Mouse (Mus musculus) G1E (cell line): Measurements from ENCODE around the gene Uqcr11. TPM values are rescaled to one million over a fixed set of nuclear protein-coding genes. Genes with fewer than 3 reads are reported as not detected.

Source experiments
- ATAC-seq: 2 replicates; pipeline ENCODE4 v1.8.0; 2016; ENCODE audit warnings: mild to moderate bottlenecking; ENCODE audit not compliant: insufficient number of reproducible peaks, poor library complexity, low FRiP score, severe bottlenecking; ENCODE audit errors: extremely low read depth
- DNase-seq: peaks from one replicate; pipeline ENCODE4 v3.0.0; 2012; ENCODE audit warnings: low spot score
- H3K27me3 ChIP-seq: 2 replicates; pipeline ENCODE4 v1.6.1; 2012; ENCODE audit warnings: mild to moderate bottlenecking, low read length, inconsistent platforms; ENCODE audit not compliant: insufficient read depth
- H3K36me3 ChIP-seq: replicated peaks from 2 replicates; pipeline ENCODE3; 2012; ENCODE audit warnings: mild to moderate bottlenecking, inconsistent platforms
- H3K4me1 ChIP-seq: 2 replicates; pipeline ENCODE4 v1.6.1; 2012; ENCODE audit warnings: low read depth, low read length, inconsistent platforms, mixed read lengths; ENCODE audit not compliant: insufficient read depth
- H3K4me3 ChIP-seq: 2 replicates; pipeline ENCODE4 v1.5.1; 2012; ENCODE audit warnings: low read depth, mild to moderate bottlenecking, inconsistent platforms, low read length, moderate library complexity, mixed read lengths
- H3K9me3 ChIP-seq: replicated peaks from 2 replicates; pipeline ENCODE4 v1.6.1; 2012; ENCODE audit warnings: inconsistent platforms
- CTCF ChIP-seq: IDR thresholded peaks from 2 replicates; pipeline ENCODE4 v1.5.1; 2012; ENCODE audit warnings: low read depth, low read length, inconsistent platforms, mixed read lengths
- GATA1 ChIP-seq: IDR thresholded peaks from 2 replicates; pipeline ENCODE4 v1.6.1; 2012; ENCODE audit warnings: borderline replicate concordance, low read length, inconsistent platforms, mixed read lengths
- GATA2 ChIP-seq: IDR thresholded peaks from 2 replicates; pipeline ENCODE4 v1.6.1; 2012; ENCODE audit warnings: low read depth, low read length, inconsistent platforms, borderline replicate concordance
- POLR2AphosphoS5 ChIP-seq: IDR thresholded peaks from 2 replicates; pipeline ENCODE4 v1.6.1; 2012; ENCODE audit warnings: low read depth, low read length, inconsistent platforms; ENCODE audit not compliant: insufficient replicate concordance
- TAL1 ChIP-seq: conservative IDR thresholded peaks from 2 replicates; pipeline ENCODE4 v1.6.1; 2012; ENCODE audit warnings: low read depth, low read length, inconsistent platforms, mixed read lengths
- polyA plus RNA-seq: library from polyadenylated mRNA; stranded (reverse); fragments of >175 nt; gene quantifications from 2 replicates; pipeline ENCODE4 v1.2.3, GENCODE M21; 2012
- total RNA-seq, 2 experiments: library from RNA; stranded (forward) in 1 of 2; stranded (reverse) in 1 of 2; fragments of 200-1000 nt in 1 of 2; fragments of >200 nt in 1 of 2; fragmentation: Nextera tagmentation in 1 of 2; gene quantifications; 2 replicates each; pipeline ENCODE4 v1.2.3; 2014 to 2017

Uqcr11 gene
- total and polyA plus RNA-seq, 3 experiments: 57.3 to 1,650 (median 376) TPM

DNA sequence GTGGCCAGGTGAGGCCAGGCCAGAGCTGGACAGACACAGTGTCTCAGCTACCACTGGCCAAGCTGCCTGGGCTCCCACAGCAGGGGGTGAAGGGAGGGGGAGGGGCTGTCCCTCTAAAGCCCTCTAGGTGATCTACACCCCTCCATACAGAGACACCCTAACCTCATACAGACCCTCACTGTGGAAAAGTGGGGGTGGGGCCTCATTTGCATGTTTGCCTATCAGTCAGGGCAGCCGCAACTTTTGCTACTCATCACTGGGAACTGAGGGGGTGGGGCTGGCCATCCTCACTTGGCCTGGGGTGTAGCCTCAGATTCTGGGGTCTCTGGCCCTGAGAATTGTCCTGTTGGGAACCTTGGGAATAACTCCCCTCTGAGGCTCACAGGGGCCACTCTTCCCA lies 38.4 kb upstream of the Uqcr11 start:
- no peaks in the 10 kb centered on the region for H3K36me3 ChIP-seq
- DNase-seq: no peak
- H3K9me3 ChIP-seq: no peaks in the 10 kb centered on the region
- no peak for ATAC-seq
- no peak overlapping the region for H3K4me3 ChIP-seq
- H3K4me1 ChIP-seq: peaks cover 46% of the 10 kb centered on the region
- TF ChIP-seq TAL1: no peak
- H3K27me3 ChIP-seq: peaks cover 28% of the 10 kb centered on the region

DNA sequence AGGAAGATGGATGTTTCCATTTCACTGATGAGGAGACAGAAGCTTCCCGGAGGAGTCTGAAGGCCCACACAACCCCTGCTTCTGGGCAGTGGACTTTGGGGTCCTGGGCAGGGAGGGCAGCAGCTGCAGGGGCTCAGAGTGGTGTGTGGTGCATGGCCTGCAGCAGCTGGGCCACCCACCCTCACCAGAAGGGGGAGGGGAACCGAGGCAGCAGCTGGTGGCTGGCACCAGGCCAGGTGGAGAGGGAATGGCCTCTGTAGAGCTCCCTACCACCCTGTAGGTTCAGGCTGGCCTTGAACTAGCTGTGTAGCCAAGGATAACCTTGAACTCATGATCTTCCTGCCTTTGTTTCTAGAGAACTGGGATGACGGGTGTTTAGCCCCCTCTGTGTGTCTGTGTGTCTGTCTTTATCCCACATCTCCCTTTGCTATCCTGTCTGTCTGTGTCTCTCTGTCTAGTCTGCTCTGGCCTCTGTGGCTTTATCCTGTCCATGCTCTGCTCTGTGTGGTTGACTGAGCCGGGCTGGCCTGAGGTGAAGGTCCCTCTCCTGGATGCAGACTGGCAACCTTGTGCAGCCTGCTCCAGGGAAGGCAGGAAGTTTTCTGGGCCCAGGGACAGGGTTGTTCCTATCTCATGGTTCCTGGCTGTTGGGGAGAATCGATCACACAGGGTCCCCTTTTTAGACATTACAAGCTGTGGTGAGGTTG lies 37.9 kb upstream of the Uqcr11 start:
- no peak overlapping the region for H3K4me3 ChIP-seq
- peaks cover 49% of the 10 kb centered on the region for H3K4me1 ChIP-seq
- ATAC-seq: no peak

DNA sequence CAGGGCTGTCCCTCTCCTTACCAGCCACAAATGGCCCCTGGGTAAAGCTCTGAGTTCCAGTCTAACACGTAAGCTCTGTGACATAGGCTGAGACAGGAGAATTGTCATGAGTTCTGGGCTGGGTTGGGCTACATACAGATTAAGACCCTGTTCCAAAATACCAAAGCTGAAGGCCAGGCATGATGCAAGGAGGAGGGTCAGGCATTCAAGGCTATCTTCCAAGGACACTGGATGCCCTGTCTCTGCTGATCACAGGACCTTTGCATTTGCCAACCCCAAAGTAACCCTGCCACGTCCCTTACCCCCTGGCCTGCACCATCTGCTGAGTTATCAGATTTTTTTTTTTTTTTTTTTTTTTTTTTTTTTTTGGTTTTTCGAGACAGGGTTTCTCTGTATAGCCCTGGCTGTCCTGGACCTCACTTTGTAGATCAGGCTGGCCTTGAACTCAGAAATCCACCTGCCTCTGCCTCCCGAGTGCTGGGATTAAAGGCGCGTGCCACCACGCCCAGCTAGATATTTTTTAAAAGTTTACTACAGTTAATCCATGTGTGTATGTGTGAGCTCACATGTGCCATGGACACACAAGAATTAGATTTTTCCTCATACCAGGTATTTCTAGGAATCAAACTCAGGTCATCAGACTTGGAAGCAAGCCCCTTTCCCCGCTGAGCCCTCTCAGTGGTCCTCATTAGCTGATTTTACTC lies 37.1 kb upstream of the Uqcr11 start:
- ATAC-seq (no peak), DNase-seq (no peak)
- H3K4me1 ChIP-seq: peaks cover 55% of the 10 kb centered on the region
- TF ChIP-seq TAL1: no peak
- no peak for TF ChIP-seq GATA2
- no peak for TF ChIP-seq GATA1
- no peak for TF ChIP-seq POLR2AphosphoS5
- TF ChIP-seq CTCF: no peak
- H3K4me3 ChIP-seq: no peak overlapping the region
- H3K27me3 ChIP-seq: peaks cover 18% of the 10 kb centered on the region
- H3K36me3 ChIP-seq: no peaks in the 10 kb centered on the region
- no peaks in the 10 kb centered on the region for H3K9me3 ChIP-seq

More for the DNA sequence above, 37.9 kb upstream of the Uqcr11 start:
- no peaks in the 10 kb centered on the region for H3K36me3 ChIP-seq
- TF ChIP-seq CTCF (no peak), GATA2 (no peak), GATA1 (no peak), TAL1 (no peak), POLR2AphosphoS5 (no peak)
- no peak for DNase-seq
- no peaks in the 10 kb centered on the region for H3K9me3 ChIP-seq
- peaks cover 25% of the 10 kb centered on the region for H3K27me3 ChIP-seq

DNA sequence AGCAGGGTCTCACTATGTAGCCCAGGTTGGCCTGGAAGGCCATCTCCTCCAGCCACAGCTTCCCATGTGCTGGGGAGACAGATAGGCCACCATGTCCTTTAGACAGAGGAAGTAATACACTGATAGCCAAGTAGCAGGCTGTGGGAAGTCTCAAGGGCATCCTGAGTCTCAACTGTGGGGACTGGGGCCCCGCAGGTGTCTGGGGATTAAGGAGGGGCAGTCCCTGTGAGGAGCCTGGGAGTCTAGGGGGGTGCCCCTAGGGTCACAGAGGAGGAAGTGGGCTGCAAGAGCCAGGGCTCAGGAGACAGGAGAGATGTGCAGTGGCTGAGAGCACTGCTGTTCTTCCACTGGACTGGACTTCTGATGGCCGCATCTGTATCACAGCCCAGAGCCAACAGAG lies 36.4 kb upstream of the Uqcr11 start:
- Histone ChIP-seq H3K4me3 (no peak overlapping the region), H3K4me1 (peaks cover 53% of the 10 kb centered on the region)

DNA sequence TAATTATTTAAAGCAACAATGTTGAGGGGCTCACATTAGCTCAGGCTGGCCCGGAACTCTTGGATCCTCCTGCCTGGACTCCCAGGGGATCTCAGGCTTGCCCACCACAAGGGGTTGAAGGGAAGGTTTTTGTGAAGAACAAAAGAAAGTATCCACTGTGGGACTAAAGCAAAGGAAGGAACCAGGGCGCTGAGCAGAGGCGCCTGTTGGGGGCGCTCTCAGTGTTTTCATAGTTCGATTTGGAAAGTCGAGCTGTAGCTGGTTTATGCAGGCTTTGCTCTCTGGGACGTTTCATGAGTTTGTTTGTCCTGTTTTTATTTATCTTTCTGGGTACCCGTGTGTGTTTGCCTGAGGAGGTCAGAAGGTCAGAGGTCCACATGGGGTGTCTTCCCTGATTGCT lies 35.0 kb upstream of the Uqcr11 start:
- ATAC-seq (no peak), DNase-seq (no peak)
- Histone ChIP-seq H3K27me3 (peaks cover 4% of the 10 kb centered on the region; the same call in 1 of the 2 replicates), H3K4me1 (peaks cover 59% of the 10 kb centered on the region), H3K9me3 (no peaks in the 10 kb centered on the region), H3K36me3 (no peaks in the 10 kb centered on the region), H3K4me3 (no peak overlapping the region)
- no peak for TF ChIP-seq GATA1
- no peak for TF ChIP-seq TAL1
- no peak for TF ChIP-seq GATA2
- TF ChIP-seq CTCF: no peak
- no peak for TF ChIP-seq POLR2AphosphoS5

More for the DNA sequence above, 36.4 kb upstream of the Uqcr11 start:
- DNase-seq (no peak), ATAC-seq (no peak)
- Histone ChIP-seq H3K27me3 (peaks cover 13% of the 10 kb centered on the region), H3K9me3 (no peaks in the 10 kb centered on the region), H3K36me3 (no peaks in the 10 kb centered on the region)
- no peak for TF ChIP-seq POLR2AphosphoS5
- no peak for TF ChIP-seq CTCF
- no peak for TF ChIP-seq TAL1
- TF ChIP-seq GATA2: no peak
- TF ChIP-seq GATA1: no peak

DNA sequence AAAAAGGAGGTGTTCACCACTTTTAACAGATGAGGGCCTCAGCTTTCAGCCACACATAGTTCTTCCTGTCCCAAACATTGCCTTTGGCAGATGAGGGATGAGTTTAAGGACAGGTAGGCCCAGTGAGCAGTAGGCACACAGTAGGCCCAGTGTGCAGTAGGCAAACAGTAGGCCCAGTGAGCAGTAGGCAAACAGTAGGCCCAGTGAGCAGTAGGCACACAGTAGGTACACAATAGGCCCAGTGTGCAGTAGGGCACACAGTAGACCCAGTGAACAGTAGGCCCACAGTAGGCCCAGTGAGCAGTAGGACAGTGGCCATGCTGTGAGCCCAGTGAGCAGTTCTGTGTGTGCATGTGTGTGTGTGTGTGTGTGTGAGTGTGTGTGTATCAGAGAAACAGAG lies 33.4 kb upstream of the Uqcr11 start:
- no peaks in the 10 kb centered on the region for H3K9me3 ChIP-seq
- no peak overlapping the region for H3K4me3 ChIP-seq
- TF ChIP-seq POLR2AphosphoS5: no peak
- TF ChIP-seq GATA2: no peak
- TF ChIP-seq GATA1: no peak
- TF ChIP-seq TAL1: no peak
- TF ChIP-seq CTCF: no peak
- H3K4me1 ChIP-seq: peaks cover 60% of the 10 kb centered on the region
- H3K27me3 ChIP-seq: peaks cover 4% of the 10 kb centered on the region; the same call in 1 of the 2 replicates
- H3K36me3 ChIP-seq: no peaks in the 10 kb centered on the region
- ATAC-seq (no peak), DNase-seq (no peak)
